Mouse (Mus musculus): ENCODE data around the gene Catsperz. TPM values are rescaled to one million over a fixed set of nuclear protein-coding genes. Genes with fewer than 3 reads are reported as not detected.

Gene Catsperz
- polyA plus RNA-seq, 1 experiment: 5.2 TPM

DNA sequence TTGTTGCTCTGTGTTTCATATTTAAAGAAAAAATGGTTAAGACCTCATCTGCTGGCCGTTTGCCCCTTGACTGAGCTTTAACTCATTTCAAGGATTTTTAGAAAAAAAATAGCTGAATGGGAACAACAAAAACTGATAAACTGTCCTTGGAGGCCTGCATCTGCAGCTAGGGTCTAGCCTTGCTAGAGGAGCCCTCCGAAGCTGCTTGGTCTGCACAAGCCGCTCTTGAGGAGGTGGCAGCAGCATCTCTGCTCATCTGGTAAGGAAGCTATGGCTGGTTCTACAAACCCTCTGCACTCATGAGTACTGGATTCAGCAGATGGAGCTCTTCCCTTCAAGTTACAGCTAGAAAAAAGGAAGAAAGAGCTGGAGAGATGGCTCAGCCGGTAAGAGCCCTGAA, 47.2 kb downstream of the Catsperz start:
- WGBS: 93% methylated on average over 4 of the region's 4 CpGs
- H3K27me3 ChIP-seq (ENCODE audit: control insufficient read depth, insufficient read depth, low read length): no peaks in the 10 kb centered on the region
- DNase-seq: no peak
- TF ChIP-seq CTCF (IDR thresholded peaks at IDR 0.05; ENCODE audit: borderline replicate concordance, control insufficient read depth, extremely low read depth, insufficient read depth, low read length, poor library complexity): no peak
- no peak for TF ChIP-seq POLR2A (IDR thresholded peaks at IDR 0.05; ENCODE audit: control insufficient read depth, extremely low read depth, insufficient read depth, low read length, poor library complexity)
- no peaks in the 10 kb centered on the region for H3K36me3 ChIP-seq (ENCODE audit: control insufficient read depth, insufficient read depth, low read length)
- H3K4me1 ChIP-seq (replicated peaks; ENCODE audit: control insufficient read depth, insufficient read depth, low read length): no peaks in the 10 kb centered on the region
- no peak overlapping the region for H3K27ac ChIP-seq (ENCODE audit: control insufficient read depth, insufficient read depth, low read length)
- no peak overlapping the region for H3K4me3 ChIP-seq (ENCODE audit: control insufficient read depth, insufficient read depth, low read length)

DNA sequence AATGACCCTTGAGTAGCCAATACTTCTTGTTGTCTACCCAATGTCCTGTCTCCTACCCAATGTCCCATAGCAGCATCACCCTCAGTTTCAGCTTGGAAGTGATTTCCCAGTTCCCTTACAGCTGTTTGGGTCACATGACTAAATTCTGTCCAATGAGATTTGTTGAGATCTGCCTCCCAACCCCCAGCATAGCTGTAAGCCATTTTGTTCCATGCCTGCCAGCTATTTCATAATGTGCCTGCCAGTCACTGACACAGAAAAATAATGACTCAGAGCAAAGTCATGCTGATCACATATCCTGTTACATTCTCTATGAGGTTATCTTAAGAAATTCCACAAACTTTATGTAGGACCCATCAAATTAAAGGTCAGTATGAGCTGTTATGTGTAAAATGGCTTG, 48.4 kb downstream of the Catsperz start:
- H3K4me3 ChIP-seq (ENCODE audit: control insufficient read depth, insufficient read depth, low read length): no peak overlapping the region
- TF ChIP-seq CTCF (IDR thresholded peaks at IDR 0.05; ENCODE audit: borderline replicate concordance, control insufficient read depth, extremely low read depth, insufficient read depth, low read length, poor library complexity) (no peak), POLR2A (IDR thresholded peaks at IDR 0.05; ENCODE audit: control insufficient read depth, extremely low read depth, insufficient read depth, low read length, poor library complexity) (no peak)
- peaks cover 9% of the 10 kb centered on the region for H3K4me1 ChIP-seq (replicated peaks; ENCODE audit: control insufficient read depth, insufficient read depth, low read length)
- H3K36me3 ChIP-seq (ENCODE audit: control insufficient read depth, insufficient read depth, low read length): no peaks in the 10 kb centered on the region
- DNase-seq: no peak
- no peaks in the 10 kb centered on the region for H3K27me3 ChIP-seq (ENCODE audit: control insufficient read depth, insufficient read depth, low read length)
- H3K27ac ChIP-seq (ENCODE audit: control insufficient read depth, insufficient read depth, low read length): no peak overlapping the region

DNA sequence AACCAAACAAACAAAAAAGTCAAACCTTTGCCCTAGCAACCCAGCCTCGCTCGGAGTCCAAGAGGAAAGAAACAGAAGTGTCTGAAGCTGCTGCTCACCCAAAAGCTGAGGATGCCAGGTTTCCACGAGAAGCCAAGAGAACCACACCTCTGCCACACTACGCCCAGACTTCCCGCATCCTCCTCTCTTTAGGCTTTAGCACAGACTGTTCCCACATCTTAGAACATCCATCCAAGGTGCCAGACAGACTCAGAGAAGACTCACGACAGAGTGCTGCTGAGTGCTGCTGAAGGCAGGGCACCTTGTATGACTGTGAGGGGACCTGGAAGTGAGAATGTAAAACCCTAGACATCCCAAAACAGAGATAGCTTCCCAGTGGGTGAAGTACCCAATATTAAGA, 49.3 kb downstream of the Catsperz start:
- DNase-seq: no peak
- peaks cover 17% of the 10 kb centered on the region for H3K4me1 ChIP-seq (replicated peaks; ENCODE audit: control insufficient read depth, insufficient read depth, low read length)
- H3K27ac ChIP-seq (ENCODE audit: control insufficient read depth, insufficient read depth, low read length): no peak overlapping the region
- no peaks in the 10 kb centered on the region for H3K36me3 ChIP-seq (ENCODE audit: control insufficient read depth, insufficient read depth, low read length)
- TF ChIP-seq CTCF (IDR thresholded peaks at IDR 0.05; ENCODE audit: borderline replicate concordance, control insufficient read depth, extremely low read depth, insufficient read depth, low read length, poor library complexity): no peak
- TF ChIP-seq POLR2A (IDR thresholded peaks at IDR 0.05; ENCODE audit: control insufficient read depth, extremely low read depth, insufficient read depth, low read length, poor library complexity): no peak
- no peaks in the 10 kb centered on the region for H3K27me3 ChIP-seq (ENCODE audit: control insufficient read depth, insufficient read depth, low read length)
- 89% methylated on average over 6 of the region's 6 CpGs for WGBS
- no peak overlapping the region for H3K4me3 ChIP-seq (ENCODE audit: control insufficient read depth, insufficient read depth, low read length)

- TF ChIP-seq CTCF (IDR thresholded peaks at IDR 0.05; ENCODE audit: borderline replicate concordance, control insufficient read depth, extremely low read depth, insufficient read depth, low read length, poor library complexity) (no peak), POLR2A (IDR thresholded peaks at IDR 0.05; ENCODE audit: control insufficient read depth, extremely low read depth, insufficient read depth, low read length, poor library complexity) (no peak)
- 88% methylated on average over 1 of the region's 1 CpGs for WGBS
Observed at GRCm38 (mm10) chr19:6874257-6874656, 50.9 kb downstream of the Catsperz start.

GRCm38 (mm10) chr19:6872701-6873100, 52.5 kb downstream of the Catsperz start:
- no peak for DNase-seq
- Histone ChIP-seq H3K27me3 (ENCODE audit: control insufficient read depth, insufficient read depth, low read length) (no peaks in the 10 kb centered on the region), H3K4me3 (ENCODE audit: control insufficient read depth, insufficient read depth, low read length) (no peak overlapping the region), H3K4me1 (replicated peaks; ENCODE audit: control insufficient read depth, insufficient read depth, low read length) (peaks cover 19% of the 10 kb centered on the region), H3K27ac (ENCODE audit: control insufficient read depth, insufficient read depth, low read length) (no peak overlapping the region), H3K36me3 (ENCODE audit: control insufficient read depth, insufficient read depth, low read length) (no peaks in the 10 kb centered on the region)
- TF ChIP-seq POLR2A (IDR thresholded peaks at IDR 0.05; ENCODE audit: control insufficient read depth, extremely low read depth, insufficient read depth, low read length, poor library complexity): no peak
- TF ChIP-seq CTCF (IDR thresholded peaks at IDR 0.05; ENCODE audit: borderline replicate concordance, control insufficient read depth, extremely low read depth, insufficient read depth, low read length, poor library complexity): no peak
- 65% methylated on average over 3 of the region's 3 CpGs for WGBS

More at GRCm38 (mm10) chr19:6874257-6874656, 50.9 kb downstream of the Catsperz start:
- no peaks in the 10 kb centered on the region for H3K27me3 ChIP-seq (ENCODE audit: control insufficient read depth, insufficient read depth, low read length)
- H3K4me1 ChIP-seq (replicated peaks; ENCODE audit: control insufficient read depth, insufficient read depth, low read length): peaks cover 17% of the 10 kb centered on the region
- no peak overlapping the region for H3K27ac ChIP-seq (ENCODE audit: control insufficient read depth, insufficient read depth, low read length)
- H3K36me3 ChIP-seq (ENCODE audit: control insufficient read depth, insufficient read depth, low read length): no peaks in the 10 kb centered on the region
- H3K4me3 ChIP-seq (ENCODE audit: control insufficient read depth, insufficient read depth, low read length): no peak overlapping the region
- DNase-seq: no peak

Other genes starting within 250 kb of the Catsperz start
- gene Rps6ka4, start 84.7 kb downstream of the Catsperz start, polyA plus RNA-seq (2012; rRNA removed): 29.5 and 30.6 TPM in 2 replicates
- gene Ccdc88b, start 67.2 kb downstream of the Catsperz start, polyA plus RNA-seq (2012; rRNA removed): 225 and 234 TPM in 2 replicates
- gene Trmt112, start 15.7 kb downstream of the Catsperz start, polyA plus RNA-seq (2012; rRNA removed): 183 and 203 TPM in 2 replicates
- 99.4 and 133 TPM in 2 replicates for gene Prdx5, start 15.3 kb downstream of the Catsperz start, polyA plus RNA-seq (2012; rRNA removed)
- gene Esrra, start 3.6 kb downstream of the Catsperz start, polyA plus RNA-seq (2012; rRNA removed): 67.9 and 77.4 TPM in 2 replicates
- 1.5 and 1.8 TPM in 2 replicates for gene Kcnk4, start 9.1 kb upstream of the Catsperz start, polyA plus RNA-seq (2012; rRNA removed)
- 59.1 and 65.6 TPM in 2 replicates for gene Bad, start 16.5 kb upstream of the Catsperz start, polyA plus RNA-seq (2012; rRNA removed)
- gene Gpr137, start 17.1 kb upstream of the Catsperz start, polyA plus RNA-seq (2012; rRNA removed): 66.8 and 86.6 TPM in 2 replicates
- 337 and 340 TPM in 2 replicates for gene Ppp1r14b, start 49.6 kb upstream of the Catsperz start, polyA plus RNA-seq (2012; rRNA removed)
- 27.2 and 35.5 TPM in 2 replicates for gene Plcb3, start 51.1 kb upstream of the Catsperz start, polyA plus RNA-seq (2012; rRNA removed)
- gene Fkbp2, start 55.1 kb upstream of the Catsperz start, polyA plus RNA-seq (2012; rRNA removed): 33.2 and 39.4 TPM in 2 replicates
- 38.4 and 38.8 TPM in 2 replicates for gene Vegfb, start 62.3 kb upstream of the Catsperz start, polyA plus RNA-seq (2012; rRNA removed)
- gene Dnajc4, start 67.2 kb upstream of the Catsperz start, polyA plus RNA-seq (2012; rRNA removed): 28.0 and 31.6 TPM in 2 replicates
- gene Nudt22, start 70.7 kb upstream of the Catsperz start, polyA plus RNA-seq (2012; rRNA removed): 43.0 and 46.5 TPM in 2 replicates
- gene Trpt1, start 70.8 kb upstream of the Catsperz start, polyA plus RNA-seq (2012; rRNA removed): 8.4 and 9.9 TPM in 2 replicates
- gene Fermt3, start 94.1 kb upstream of the Catsperz start, polyA plus RNA-seq (2012; rRNA removed): 345 and 352 TPM in 2 replicates
- gene Stip1, start 114.6 kb upstream of the Catsperz start, polyA plus RNA-seq (2012; rRNA removed): 87.4 and 89.5 TPM in 2 replicates
- 37.5 and 49.3 TPM in 2 replicates for gene Macrod1, start 131.4 kb upstream of the Catsperz start, polyA plus RNA-seq (2012; rRNA removed)
- 0.59 and 0.64 TPM in 2 replicates for gene Flrt1, start 180.3 kb upstream of the Catsperz start, polyA plus RNA-seq (2012; rRNA removed)